Mouse (Mus musculus): Measurements from ENCODE around the gene Flt1. TPM values are rescaled to one million over a fixed set of nuclear protein-coding genes. Genes with fewer than 3 reads are reported as not detected.

Flt1 gene
- polyA plus RNA-seq, 1 experiment from 2014 or later, result 14.0 TPM

DNA sequence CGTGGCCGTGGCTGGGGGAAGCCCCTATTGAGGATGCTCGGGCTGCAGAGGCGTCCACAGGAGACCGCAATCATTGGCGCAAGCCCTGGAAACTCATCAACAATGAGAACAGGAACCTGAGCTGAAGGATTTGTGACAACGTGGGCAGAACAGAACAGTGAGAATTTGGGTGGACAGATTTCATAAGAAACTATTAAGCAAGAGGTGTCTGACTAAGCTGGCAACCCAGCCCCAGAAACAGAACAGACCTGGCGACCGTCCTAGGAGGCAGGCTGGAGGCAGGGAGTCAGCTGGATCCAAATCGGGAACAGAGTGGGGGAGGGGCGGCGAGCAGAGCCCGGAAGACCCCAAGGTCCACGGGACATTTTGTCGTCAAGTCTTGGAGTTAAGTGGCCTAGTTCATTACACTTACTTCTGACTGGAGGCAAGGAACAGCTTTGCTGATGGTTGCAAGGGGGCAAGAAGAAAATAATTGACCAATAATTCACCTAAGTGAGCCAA lies 22.3 kb upstream of the Flt1 start:
- Histone ChIP-seq H3K27ac (no peak overlapping the region), H3K4me1 (peaks cover 18% of the 10 kb centered on the region), H3K9ac (no peak overlapping the region), H3K9me3 (no peaks in the 10 kb centered on the region), H3K4me3 (replicated peaks) (0 out of 2 replicates have a peak overlapping the region, but pooled peaks have one; percentile 6), H3K4me2 (peak overlapping the region; percentile 24), H3K36me3 (no peaks in the 10 kb centered on the region), H3K27me3 (replicated peaks) (peaks cover 11% of the 10 kb centered on the region; the same call in 1 of the 2 replicates)
- ATAC-seq (ENCODE audit: insufficient read depth, low FRiP score, low read depth), result no peak
- WGBS, result 8% methylated on average over 15 of the region's 15 CpGs

DNA sequence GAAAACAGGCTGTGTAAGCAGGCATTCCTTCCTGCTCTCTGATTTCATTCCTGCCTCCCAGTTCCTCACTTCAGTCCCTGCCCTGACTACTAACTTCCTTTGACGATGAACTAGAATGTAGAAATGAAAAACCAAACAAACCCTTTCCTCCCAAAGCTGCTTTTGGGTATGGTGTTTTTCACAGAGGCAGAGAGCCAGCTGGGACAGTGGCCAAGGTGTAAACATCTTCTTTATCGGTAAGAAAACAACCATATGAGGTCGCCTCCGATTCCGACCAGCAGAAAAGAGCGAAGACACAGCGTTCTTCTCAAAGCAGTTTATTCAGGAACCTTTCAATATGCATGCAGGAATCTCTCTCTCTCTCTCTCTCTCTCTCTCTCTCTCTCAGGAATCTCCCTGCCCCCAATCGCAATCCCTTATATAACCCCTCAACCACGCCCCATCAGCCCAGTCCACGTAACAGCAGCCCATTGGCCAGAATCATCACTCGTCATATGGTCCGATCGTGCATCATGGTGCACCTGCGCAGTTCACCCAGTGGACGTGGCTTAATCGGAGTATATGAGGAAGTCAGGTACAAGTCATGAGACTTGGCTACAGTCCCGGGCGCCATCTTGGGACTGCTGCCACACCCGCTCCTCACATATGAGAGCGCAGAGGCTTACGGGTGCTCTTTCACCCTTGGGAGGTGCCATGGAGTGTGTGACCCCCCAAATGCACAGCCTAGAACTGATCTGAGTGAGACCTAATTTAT lies 19.3 kb upstream of the Flt1 start:
- H3K4me3 ChIP-seq (replicated peaks), result no peak overlapping the region
- H3K4me1 ChIP-seq, result 0 out of 2 replicates have a peak, but pooled peaks cover 6% of the 10 kb centered on the region
- no peaks in the 10 kb centered on the region; the same call in 1 of the 2 replicates for H3K27me3 ChIP-seq (replicated peaks)
- no peaks in the 10 kb centered on the region for H3K9me3 ChIP-seq
- no peaks in the 10 kb centered on the region for H3K36me3 ChIP-seq
- no peak for ATAC-seq (ENCODE audit: insufficient read depth, low FRiP score, low read depth)
- H3K4me2 ChIP-seq, result no peak overlapping the region
- no peak overlapping the region for H3K27ac ChIP-seq
- 84% methylated on average over 21 of the region's 21 CpGs for WGBS
- no peak overlapping the region for H3K9ac ChIP-seq

- no peak for ATAC-seq (ENCODE audit: insufficient read depth, low FRiP score, low read depth)
- WGBS, result 65% methylated on average over 9 of the region's 9 CpGs
- Histone ChIP-seq H3K27ac (no peak overlapping the region), H3K4me1 (no peaks in the 10 kb centered on the region), H3K36me3 (no peaks in the 10 kb centered on the region), H3K27me3 (replicated peaks) (no peaks in the 10 kb centered on the region), H3K4me3 (replicated peaks) (no peak overlapping the region), H3K9me3 (no peaks in the 10 kb centered on the region), H3K9ac (no peak overlapping the region), H3K4me2 (no peak overlapping the region)
Measured at GRCm38 (mm10) chr5:147742468-147743111, 16.8 kb upstream of the Flt1 start.

- no peak for ATAC-seq (ENCODE audit: insufficient read depth, low FRiP score, low read depth)
- Histone ChIP-seq H3K9me3 (no peaks in the 10 kb centered on the region), H3K4me1 (no peaks in the 10 kb centered on the region), H3K9ac (no peak overlapping the region), H3K36me3 (no peaks in the 10 kb centered on the region), H3K27me3 (replicated peaks) (no peaks in the 10 kb centered on the region), H3K27ac (no peak overlapping the region), H3K4me3 (replicated peaks) (no peak overlapping the region), H3K4me2 (no peak overlapping the region)
- WGBS, result 63% methylated on average over 8 of the region's 8 CpGs
Measured at GRCm38 (mm10) chr5:147736766-147737280, 11.0 kb upstream of the Flt1 start.

- Histone ChIP-seq H3K4me2 (no peak overlapping the region), H3K36me3 (no peaks in the 10 kb centered on the region), H3K4me3 (replicated peaks) (no peak overlapping the region), H3K27ac (no peak overlapping the region), H3K4me1 (no peaks in the 10 kb centered on the region), H3K27me3 (replicated peaks) (peaks cover 8% of the 10 kb centered on the region; the same call in 1 of the 2 replicates), H3K9me3 (no peaks in the 10 kb centered on the region), H3K9ac (no peak overlapping the region)
- 91% methylated on average over 1 of the region's 1 CpGs for WGBS
- no peak for ATAC-seq (ENCODE audit: insufficient read depth, low FRiP score, low read depth)
Measured at GRCm38 (mm10) chr5:147733682-147734081, 7.9 kb upstream of the Flt1 start.

DNA sequence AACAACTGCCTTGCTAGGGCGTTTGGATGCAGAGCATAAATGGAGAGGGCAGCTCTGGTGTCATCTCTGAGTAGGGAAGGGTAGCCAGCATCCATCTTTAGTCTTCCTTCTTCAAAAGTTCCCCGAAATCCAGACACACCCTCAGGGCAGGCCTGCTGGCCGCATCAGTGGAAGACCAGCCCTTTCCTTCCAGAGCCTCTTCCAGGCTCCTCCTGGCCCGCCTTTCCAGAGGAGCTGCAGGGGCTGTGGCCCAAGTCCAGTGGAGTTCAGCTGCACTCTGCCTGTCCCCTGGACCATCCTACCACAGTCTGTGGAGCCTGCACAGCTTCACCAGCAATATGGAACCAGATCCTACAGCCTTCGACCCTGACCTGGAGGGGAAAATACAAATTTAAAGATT lies 7.1 kb upstream of the Flt1 start:
- H3K4me1 ChIP-seq, result no peaks in the 10 kb centered on the region
- no peak overlapping the region for H3K4me2 ChIP-seq
- ATAC-seq (ENCODE audit: insufficient read depth, low FRiP score, low read depth), result no peak
- WGBS, result 70% methylated on average over 5 of the region's 5 CpGs
- H3K9me3 ChIP-seq, result no peaks in the 10 kb centered on the region
- H3K27me3 ChIP-seq (replicated peaks), result peaks cover 16% of the 10 kb centered on the region
- H3K4me3 ChIP-seq (replicated peaks), result no peak overlapping the region
- no peaks in the 10 kb centered on the region for H3K36me3 ChIP-seq
- H3K9ac ChIP-seq, result no peak overlapping the region
- H3K27ac ChIP-seq, result no peak overlapping the region

DNA sequence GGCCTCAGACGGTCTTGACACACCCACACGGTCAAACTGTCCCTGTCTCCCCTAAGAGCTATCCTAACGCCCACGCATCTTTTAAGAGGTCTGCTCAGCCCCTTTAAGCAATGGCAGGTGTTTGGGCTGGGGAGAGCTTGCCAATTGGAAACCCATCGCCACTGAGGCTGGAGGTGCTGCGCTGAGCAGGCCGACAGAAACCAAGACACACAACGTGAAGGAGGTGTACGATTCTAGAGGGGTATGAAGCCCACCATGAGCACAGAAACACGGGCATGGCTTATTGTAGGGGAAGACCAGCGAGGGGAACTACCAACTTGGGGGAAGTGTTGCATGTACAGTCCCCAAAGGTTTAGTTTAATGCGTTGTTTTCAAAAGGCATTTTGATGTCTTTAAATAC lies 1.7 kb upstream of the Flt1 start:
- WGBS, result 17% methylated on average over 12 of the region's 12 CpGs
- H3K4me3 ChIP-seq (replicated peaks), result no peak overlapping the region

DNA sequence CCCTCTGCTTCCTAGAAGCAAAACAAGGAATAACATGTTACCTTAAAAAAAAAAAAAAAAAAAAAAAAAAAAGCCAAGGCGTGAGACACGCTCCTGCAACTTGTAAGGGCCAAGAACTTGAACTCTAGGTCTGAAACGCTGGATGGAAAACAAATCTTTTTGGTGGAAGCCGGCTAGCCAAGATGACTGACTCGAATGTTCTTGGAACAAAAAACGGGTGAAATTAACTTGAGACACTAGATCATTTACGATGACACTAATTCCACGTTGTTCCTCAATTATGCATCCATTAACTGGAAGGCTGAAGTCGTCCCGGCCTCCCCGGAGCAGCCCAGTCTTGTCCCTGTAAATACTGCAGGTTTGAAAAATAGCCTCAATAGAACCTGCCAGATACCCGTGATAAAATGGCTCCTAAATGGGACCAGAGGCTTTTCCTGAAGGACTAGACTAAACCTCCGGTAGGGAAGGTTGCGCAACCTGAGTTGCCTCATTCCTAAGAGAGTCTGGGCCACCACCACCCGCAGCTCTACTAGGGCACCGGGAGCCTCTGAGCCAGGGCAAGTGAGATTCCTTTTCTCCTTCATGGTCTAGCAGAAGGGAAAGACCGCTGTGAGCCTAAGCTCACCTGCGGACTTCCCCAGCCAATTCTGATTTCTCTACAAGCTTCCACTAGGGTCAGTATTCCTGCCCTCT lies 1.0 kb upstream of the Flt1 start:
- H3K36me3 ChIP-seq, result no peaks in the 10 kb centered on the region
- H3K4me3 ChIP-seq (replicated peaks), result peak overlapping the region; percentile 46
- no peak for ATAC-seq (ENCODE audit: insufficient read depth, low FRiP score, low read depth)
- peaks cover 18% of the 10 kb centered on the region for H3K4me1 ChIP-seq
- no peaks in the 10 kb centered on the region for H3K9me3 ChIP-seq
- no peak overlapping the region for H3K9ac ChIP-seq
- peak overlapping the region; percentile 84 for H3K4me2 ChIP-seq
- 1% methylated on average over 18 of the region's 18 CpGs for WGBS
- no peak overlapping the region for H3K27ac ChIP-seq
- peaks cover 63% of the 10 kb centered on the region for H3K27me3 ChIP-seq (replicated peaks)

More for the DNA sequence above, 1.7 kb upstream of the Flt1 start:
- Histone ChIP-seq H3K27me3 (replicated peaks) (peaks cover 61% of the 10 kb centered on the region), H3K36me3 (no peaks in the 10 kb centered on the region), H3K9ac (no peak overlapping the region), H3K4me1 (peaks cover 18% of the 10 kb centered on the region), H3K9me3 (no peaks in the 10 kb centered on the region), H3K27ac (no peak overlapping the region), H3K4me2 (no peak overlapping the region)
- no peak for ATAC-seq (ENCODE audit: insufficient read depth, low FRiP score, low read depth)

DNA sequence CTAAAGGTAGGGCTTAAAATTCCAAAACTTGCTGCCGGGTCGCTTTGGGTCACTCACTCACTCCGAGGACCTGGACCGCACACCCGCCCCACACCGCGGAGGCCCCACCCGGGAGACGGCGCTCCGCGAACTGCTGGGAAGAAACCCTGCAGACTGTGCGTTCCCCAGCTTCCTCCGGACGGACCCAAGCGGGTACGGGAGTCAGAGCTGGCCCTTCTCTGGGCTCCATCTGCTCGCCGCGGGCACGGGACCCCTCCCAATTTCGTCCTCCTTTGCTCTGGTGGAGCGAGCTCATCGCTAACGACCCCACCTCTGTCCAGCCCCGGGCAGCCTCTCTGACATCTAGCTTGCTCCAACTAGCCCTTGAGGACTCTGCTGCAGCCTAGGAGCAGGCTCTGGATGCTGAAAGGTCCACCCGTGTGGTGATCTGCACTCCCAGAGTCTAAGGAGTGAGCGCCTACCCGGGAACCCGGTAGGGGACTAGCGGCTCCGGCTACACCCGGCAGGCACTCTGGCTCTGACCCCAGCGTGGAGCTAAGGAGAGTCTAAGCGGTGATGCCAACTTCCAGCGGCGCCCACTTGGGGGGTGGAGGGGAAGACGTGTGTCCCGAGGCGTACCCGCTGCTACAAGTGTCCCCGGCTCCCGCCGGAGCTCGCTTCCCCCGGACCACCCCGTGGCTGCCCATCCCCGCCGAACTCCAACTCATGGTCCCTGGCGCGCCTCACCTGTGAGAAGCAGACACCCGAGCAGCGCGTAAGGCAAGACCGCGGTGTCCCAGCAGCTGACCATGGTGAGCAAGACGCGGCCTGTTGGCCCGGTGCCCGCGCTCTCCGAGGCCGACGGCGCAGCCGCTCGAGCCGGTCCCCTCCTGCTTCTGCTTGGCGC lies 623 bp downstream of the Flt1 start:
- Histone ChIP-seq H3K4me2 (peak overlapping the region; percentile 84), H3K4me1 (peaks cover 18% of the 10 kb centered on the region), H3K9me3 (no peaks in the 10 kb centered on the region), H3K4me3 (replicated peaks) (peak overlapping the region; percentile 46), H3K9ac (0 out of 2 replicates have a peak overlapping the region, but pooled peaks have one; percentile 2), H3K27me3 (replicated peaks) (peaks cover 80% of the 10 kb centered on the region), H3K36me3 (no peaks in the 10 kb centered on the region), H3K27ac (no peak overlapping the region; the same call in 1 of the 2 replicates)
- peak; percentile 44; the same call in 1 of the 2 replicates for ATAC-seq (ENCODE audit: insufficient read depth, low FRiP score, low read depth)
- WGBS, result under 1% methylated on average over 69 of the region's 69 CpGs

GRCm38 (mm10) chr5:147724391-147724790 lies 1.4 kb downstream of the Flt1 start:
- under 1% methylated on average over 14 of the region's 14 CpGs for WGBS
- ATAC-seq (ENCODE audit: insufficient read depth, low FRiP score, low read depth), result no peak
- Histone ChIP-seq H3K27me3 (replicated peaks) (peaks cover 79% of the 10 kb centered on the region), H3K36me3 (no peaks in the 10 kb centered on the region), H3K9me3 (no peaks in the 10 kb centered on the region), H3K4me2 (no peak overlapping the region), H3K4me3 (replicated peaks) (peak overlapping the region; percentile 46), H3K4me1 (peaks cover 18% of the 10 kb centered on the region), H3K27ac (no peak overlapping the region), H3K9ac (no peak overlapping the region)

- H3K27ac ChIP-seq, result no peak overlapping the region
- no peaks in the 10 kb centered on the region for H3K9me3 ChIP-seq
- peaks cover 75% of the 10 kb centered on the region for H3K27me3 ChIP-seq (replicated peaks)
- H3K4me2 ChIP-seq, result no peak overlapping the region
- H3K4me3 ChIP-seq (replicated peaks), result peak overlapping the region; percentile 6
- peaks cover 18% of the 10 kb centered on the region for H3K4me1 ChIP-seq
- ATAC-seq (ENCODE audit: insufficient read depth, low FRiP score, low read depth), result no peak
- H3K36me3 ChIP-seq, result no peaks in the 10 kb centered on the region
- no peak overlapping the region for H3K9ac ChIP-seq
- WGBS, result 8% methylated on average over 17 of the region's 17 CpGs
Measured at GRCm38 (mm10) chr5:147723811-147724210, 2.0 kb downstream of the Flt1 start.

Data from stomach, embryonic 15.5 days (tissue).